Mouse (Mus musculus) liver, embryonic 12.5 days (tissue): ENCODE measurements around the gene Wfikkn1. TPM values are rescaled to one million over a fixed set of nuclear protein-coding genes. Genes with fewer than 3 reads are reported as not detected.
A peak's percentile ranks its signal among the peaks of the same experiment; 100 is the strongest.
"Not testable (repeated sequence)": the region's sequence is repeated elsewhere in the genome, so short reads cannot be mapped to it uniquely, and the experiment has no call there.

Source experiments
- ATAC-seq: fragments of 200-750 bp; cut with Nextera tagmentation; 2 replicates; pipeline ENCODE4 v1.8.0; 2017; ENCODE audit warnings: moderate number of reproducible peaks, mild to moderate bottlenecking, moderate library complexity
- H3K27ac ChIP-seq: fragments of 300-500 bp; sonication (generic); 2 replicates; pipeline ENCODE4 v1.5.1; 2016; ENCODE audit warnings: mild to moderate bottlenecking
- H3K27me3 ChIP-seq: fragments of 300-500 bp; sonication (generic); replicated peaks from 2 replicates; pipeline ENCODE4 v1.6.1; 2016; ENCODE audit warnings: mild to moderate bottlenecking, moderate library complexity
- H3K36me3 ChIP-seq: fragments of 300-500 bp; sonication (generic); 2 replicates; pipeline ENCODE4 v1.6.1; 2016; ENCODE audit warnings: mild to moderate bottlenecking, moderate library complexity
- H3K4me1 ChIP-seq: fragments of 300-500 bp; sonication (generic); 2 replicates; pipeline ENCODE4 v1.6.1; 2016
- H3K4me2 ChIP-seq: fragments of 300-500 bp; sonication (generic); 2 replicates; pipeline ENCODE4 v1.6.1; 2016; ENCODE audit warnings: mild to moderate bottlenecking, moderate library complexity
- H3K4me3 ChIP-seq: fragments of 300-500 bp; sonication (generic); 2 replicates; pipeline ENCODE4 v1.5.1; 2016; ENCODE audit warnings: mild to moderate bottlenecking, moderate library complexity
- H3K9ac ChIP-seq: fragments of 300-500 bp; sonication (generic); 2 replicates; pipeline ENCODE4 v1.6.1; 2016; ENCODE audit warnings: mild to moderate bottlenecking, moderate library complexity
- H3K9me3 ChIP-seq: fragments of 300-500 bp; sonication (generic); replicated peaks from 2 replicates; pipeline ENCODE4 v1.6.1; 2016; ENCODE audit warnings: mild to moderate bottlenecking, moderate library complexity
- WGBS: fragments of 180-500 bp; shearing (Covaris S2); methylation state at CpG from one replicate; pipeline ENCODE4 v1.1.7; 2016; ENCODE audit not compliant: insufficient replicate concordance; 5-methylcytosine and 5-hydroxymethylcytosine counted together
- polyA plus RNA-seq: library from polyadenylated mRNA; unstranded; fragments of >200 nt; fragmentation: Nextera tagmentation; extraction: Ambion mirVana; gene quantifications from 2 replicates; pipeline ENCODE4 v1.2.1, GENCODE M21; 2016

The Wfikkn1 gene
- polyA plus RNA-seq, 1 experiment from 2014 or later = 0.91 TPM

- H3K9ac ChIP-seq = peak overlapping the region; percentile 78
- no peaks in the 10 kb centered on the region for H3K27me3 ChIP-seq
- no peak for ATAC-seq
- H3K36me3 ChIP-seq = peaks cover 17% of the 10 kb centered on the region
- peak overlapping the region; percentile 92 for H3K27ac ChIP-seq
- WGBS = 10% methylated on average over 14 of the region's 14 CpGs
- peak overlapping the region; percentile 90 for H3K4me2 ChIP-seq
- peak overlapping the region; percentile 76 for H3K4me3 ChIP-seq
- H3K9me3 ChIP-seq = no peaks in the 10 kb centered on the region
- peaks cover 32% of the 10 kb centered on the region for H3K4me1 ChIP-seq
Observed at GRCm38 (mm10) chr17:25874148-25874720, 6.4 kb downstream of the Wfikkn1 start.

- 69% methylated on average over 11 of the region's 11 CpGs for WGBS
Observed at GRCm38 (mm10) chr17:25873405-25874147, 7.1 kb downstream of the Wfikkn1 start.

GRCm38 (mm10) chr17:25872676-25873075, 8.0 kb downstream of the Wfikkn1 start:
- Histone ChIP-seq H3K4me2 (no peak overlapping the region), H3K9me3 (no peaks in the 10 kb centered on the region), H3K4me1 (peaks cover 45% of the 10 kb centered on the region), H3K27me3 (no peaks in the 10 kb centered on the region), H3K36me3 (peaks cover 1% of the 10 kb centered on the region), H3K9ac (no peak overlapping the region), H3K4me3 (no peak overlapping the region), H3K27ac (no peak overlapping the region)
- ATAC-seq = no peak
- 75% methylated on average over 3 of the region's 3 CpGs for WGBS

More at GRCm38 (mm10) chr17:25873405-25874147, 7.1 kb downstream of the Wfikkn1 start:
- H3K9ac ChIP-seq = peak overlapping the region; percentile 78; the same call in 1 of the 2 replicates
- peak overlapping the region; percentile 92; the same call in 1 of the 2 replicates for H3K27ac ChIP-seq
- H3K27me3 ChIP-seq = no peaks in the 10 kb centered on the region
- ATAC-seq = no peak
- peak overlapping the region; percentile 76 for H3K4me3 ChIP-seq
- H3K9me3 ChIP-seq = no peaks in the 10 kb centered on the region
- H3K4me1 ChIP-seq = peaks cover 36% of the 10 kb centered on the region
- H3K4me2 ChIP-seq = peak overlapping the region; percentile 90
- H3K36me3 ChIP-seq = peaks cover 10% of the 10 kb centered on the region

- H3K9me3 ChIP-seq, H3K27ac ChIP-seq, H3K36me3 ChIP-seq, H3K4me2 ChIP-seq, H3K4me3 ChIP-seq, H3K9ac ChIP-seq, ATAC-seq, H3K27me3 ChIP-seq: not testable (repeated sequence)
- peaks cover 45% of the 10 kb centered on the region for H3K4me1 ChIP-seq
Observed at GRCm38 (mm10) chr17:25871566-25871965, 9.1 kb downstream of the Wfikkn1 start.

GRCm38 (mm10) chr17:25869954-25870353, 10.7 kb downstream of the Wfikkn1 start:
- H3K9me3 ChIP-seq = no peaks in the 10 kb centered on the region
- peaks cover 49% of the 10 kb centered on the region for H3K4me1 ChIP-seq
- WGBS = 70% methylated on average over 2 of the region's 2 CpGs
- H3K4me2 ChIP-seq = no peak overlapping the region
- ATAC-seq = no peak
- peaks cover 16% of the 10 kb centered on the region for H3K36me3 ChIP-seq
- H3K27ac ChIP-seq = no peak overlapping the region
- no peak overlapping the region for H3K9ac ChIP-seq
- H3K4me3 ChIP-seq = no peak overlapping the region
- H3K27me3 ChIP-seq = no peaks in the 10 kb centered on the region

- ATAC-seq = no peak
- Histone ChIP-seq H3K36me3 (peaks cover 21% of the 10 kb centered on the region), H3K4me3 (no peak overlapping the region), H3K27me3 (no peaks in the 10 kb centered on the region), H3K27ac (no peak overlapping the region), H3K4me1 (peaks cover 48% of the 10 kb centered on the region), H3K9ac (no peak overlapping the region), H3K4me2 (no peak overlapping the region), H3K9me3 (no peaks in the 10 kb centered on the region)
- 81% methylated on average over 8 of the region's 8 CpGs for WGBS
Observed at GRCm38 (mm10) chr17:25869498-25869897, 11.2 kb downstream of the Wfikkn1 start.

GRCm38 (mm10) chr17:25868601-25869191, 12.0 kb downstream of the Wfikkn1 start, which contains the start of gene Mcrip2:
Mcrip2 (minus strand) TSS chr17:25868764.
- Histone ChIP-seq H3K4me1 (peaks cover 40% of the 10 kb centered on the region), H3K27me3 (no peaks in the 10 kb centered on the region)
- WGBS = 0% methylated on average over 24 of the region's 24 CpGs

GRCm38 (mm10) chr17:25867836-25868600, 12.6 kb downstream of the Wfikkn1 start:
- Histone ChIP-seq H3K9ac (peak overlapping the region; percentile 76), H3K27me3 (no peaks in the 10 kb centered on the region), H3K9me3 (no peaks in the 10 kb centered on the region), H3K4me2 (peak overlapping the region; percentile 92), H3K4me1 (peaks cover 40% of the 10 kb centered on the region), H3K27ac (peak overlapping the region; percentile 74), H3K36me3 (peaks cover 33% of the 10 kb centered on the region), H3K4me3 (peak overlapping the region; percentile 71)
- WGBS = 1% methylated on average over 42 of the region's 42 CpGs
- ATAC-seq = peak; percentile 59

More at GRCm38 (mm10) chr17:25868601-25869191, 12.0 kb downstream of the Wfikkn1 start, which contains the start of gene Mcrip2:
- peak within 1 kb of the TSS; percentile 74 for H3K27ac ChIP-seq
- H3K4me3 ChIP-seq = peak within 1 kb of the TSS; percentile 71
- H3K9ac ChIP-seq = peak within 1 kb of the TSS; percentile 76
- peak; percentile 72 for ATAC-seq
- H3K4me2 ChIP-seq = peak within 1 kb of the TSS; percentile 92
- H3K9me3 ChIP-seq = no peaks in the 10 kb centered on the region
- H3K36me3 ChIP-seq = peaks cover 29% of the 10 kb centered on the region

- no peaks in the 10 kb centered on the region for H3K9me3 ChIP-seq
- peaks cover 42% of the 10 kb centered on the region for H3K4me1 ChIP-seq
- H3K9ac ChIP-seq = peak overlapping the region; percentile 76
- peak overlapping the region; percentile 92 for H3K4me2 ChIP-seq
- peak overlapping the region; percentile 74 for H3K27ac ChIP-seq
- WGBS = 2% methylated on average over 7 of the region's 7 CpGs
- peak; percentile 57 for ATAC-seq
- H3K4me3 ChIP-seq = peak overlapping the region; percentile 71
- peaks cover 35% of the 10 kb centered on the region for H3K36me3 ChIP-seq
- no peaks in the 10 kb centered on the region for H3K27me3 ChIP-seq
Observed at GRCm38 (mm10) chr17:25867509-25867835, 13.2 kb downstream of the Wfikkn1 start.

- H3K4me2 ChIP-seq = peak overlapping the region; percentile 92; the same call in 1 of the 2 replicates
- no peak overlapping the region for H3K4me3 ChIP-seq
- peaks cover 35% of the 10 kb centered on the region for H3K36me3 ChIP-seq
- no peak overlapping the region for H3K27ac ChIP-seq
- no peak for ATAC-seq
- peak overlapping the region; percentile 7; the same call in 1 of the 2 replicates for H3K9ac ChIP-seq
- H3K4me1 ChIP-seq = peaks cover 52% of the 10 kb centered on the region
- no peaks in the 10 kb centered on the region for H3K9me3 ChIP-seq
- 81% methylated on average over 3 of the region's 3 CpGs for WGBS
- H3K27me3 ChIP-seq = no peaks in the 10 kb centered on the region
Observed at GRCm38 (mm10) chr17:25866172-25866571, 14.5 kb downstream of the Wfikkn1 start.

- Histone ChIP-seq H3K36me3 (peaks cover 35% of the 10 kb centered on the region), H3K9me3 (no peaks in the 10 kb centered on the region), H3K4me1 (peaks cover 60% of the 10 kb centered on the region), H3K27me3 (no peaks in the 10 kb centered on the region), H3K27ac (no peak overlapping the region), H3K4me3 (no peak overlapping the region), H3K9ac (no peak overlapping the region), H3K4me2 (no peak overlapping the region)
- 84% methylated on average over 11 of the region's 11 CpGs for WGBS
- no peak for ATAC-seq
Observed at GRCm38 (mm10) chr17:25865288-25865687, 15.4 kb downstream of the Wfikkn1 start.
